Mouse (Mus musculus): Measurements from ENCODE around the gene Lrmda. TPM values are rescaled to one million over a fixed set of nuclear protein-coding genes. Genes with fewer than 3 reads are reported as not detected.

Lrmda gene
- polyA plus RNA-seq, 1 experiment = 12.9 TPM

DNA sequence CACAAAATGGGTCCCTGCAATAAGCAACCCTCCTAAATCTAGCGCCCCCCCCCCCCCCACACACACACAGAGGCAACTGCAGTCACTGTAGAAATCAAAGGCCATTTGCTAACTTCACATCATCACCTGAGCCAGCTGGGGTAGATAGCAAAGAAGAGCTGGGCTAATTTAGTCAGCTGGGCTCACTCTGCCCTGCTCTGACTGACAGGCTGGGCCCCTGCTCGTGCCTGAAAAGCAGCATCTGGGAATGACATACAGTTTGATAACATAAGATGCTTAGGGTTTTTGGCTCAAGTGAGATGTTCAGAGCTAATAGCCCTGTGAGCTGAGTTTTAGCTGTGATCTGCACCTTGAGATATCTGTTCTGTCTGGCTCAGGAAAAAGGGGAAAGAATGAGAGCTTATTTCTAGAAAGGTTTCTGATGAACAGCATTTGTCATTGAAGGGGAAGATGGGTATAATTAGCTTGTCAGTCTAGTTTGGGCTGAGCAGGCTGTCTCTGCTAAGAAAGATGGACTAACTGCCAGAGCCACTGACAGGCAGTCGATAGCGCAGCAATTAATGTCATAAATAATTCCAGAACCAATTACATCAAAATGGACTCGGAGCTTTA lies 1075.1 kb downstream of the Lrmda start:
- Histone ChIP-seq H3K4me3 (ENCODE audit: insufficient read depth, low read depth, low read length) (no peak overlapping the region), H3K4me1 (ENCODE audit: control insufficient read depth, insufficient read depth, insufficient read length, low read length) (no peaks in the 10 kb centered on the region), H3K27ac (replicated peaks; ENCODE audit: low read depth, low read length) (no peak overlapping the region)

DNA sequence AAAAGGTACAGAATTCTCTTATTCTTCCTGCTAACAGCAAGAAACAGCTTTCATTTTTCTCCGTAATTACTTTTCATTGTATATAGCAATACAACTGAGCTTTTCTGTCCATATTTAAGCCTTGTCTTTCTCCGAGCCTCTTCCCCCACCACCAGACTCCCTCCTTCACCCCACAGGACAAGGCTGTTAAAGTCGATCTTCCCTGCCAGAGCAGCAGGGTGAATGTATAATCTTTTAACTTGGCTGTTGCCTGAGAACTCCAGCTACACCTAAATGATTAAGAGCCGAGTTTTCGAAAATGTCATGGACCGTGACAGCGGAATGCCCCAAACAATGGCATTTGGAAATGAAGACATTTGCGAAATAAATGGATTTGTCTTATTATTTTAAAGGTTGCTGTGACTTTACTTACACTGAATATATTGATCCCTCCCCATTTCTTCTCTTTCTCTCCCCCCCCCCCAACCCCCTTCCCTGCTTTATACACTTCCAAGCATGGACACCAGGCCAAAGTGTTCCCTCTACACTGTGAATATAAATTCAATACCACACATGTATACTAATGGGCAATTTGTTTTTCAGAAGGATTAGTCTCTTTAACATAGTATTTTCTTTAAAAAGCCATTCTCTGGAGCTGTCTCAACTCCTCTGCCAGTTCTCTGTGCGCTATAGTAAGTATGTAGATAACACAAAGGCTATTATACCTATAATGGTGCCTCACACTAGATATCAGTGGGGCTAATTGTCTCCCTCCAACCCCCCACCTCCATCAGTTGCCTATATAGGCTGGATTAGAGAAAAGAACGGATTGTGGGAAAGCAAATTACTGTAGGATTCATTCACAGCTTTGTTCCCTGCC lies 1075.9 kb downstream of the Lrmda start:
- Histone ChIP-seq H3K27ac (replicated peaks; ENCODE audit: low read depth, low read length) (no peak overlapping the region), H3K4me3 (ENCODE audit: insufficient read depth, low read depth, low read length) (no peak overlapping the region), H3K4me1 (ENCODE audit: control insufficient read depth, insufficient read depth, insufficient read length, low read length) (no peaks in the 10 kb centered on the region)

DNA sequence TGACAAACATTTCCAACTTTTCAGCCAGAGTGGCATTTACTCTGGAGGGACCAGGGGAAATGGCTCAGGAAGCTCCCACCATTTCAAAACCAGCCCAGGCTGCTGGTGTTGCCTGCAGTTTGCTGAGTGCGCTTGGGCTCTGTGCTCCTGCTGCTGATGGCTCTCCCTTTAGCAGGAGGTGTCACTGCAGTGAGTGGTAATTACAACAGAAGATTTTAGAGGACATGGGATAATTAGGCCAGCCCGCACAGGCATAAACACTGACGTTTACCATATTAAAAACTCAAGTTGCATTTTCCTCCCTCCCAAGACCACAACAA lies 1076.5 kb downstream of the Lrmda start:
- no peaks in the 10 kb centered on the region for H3K4me1 ChIP-seq (ENCODE audit: control insufficient read depth, insufficient read depth, insufficient read length, low read length)
- H3K4me3 ChIP-seq (ENCODE audit: insufficient read depth, low read depth, low read length) = no peak overlapping the region
- H3K27ac ChIP-seq (replicated peaks; ENCODE audit: low read depth, low read length) = no peak overlapping the region

DNA sequence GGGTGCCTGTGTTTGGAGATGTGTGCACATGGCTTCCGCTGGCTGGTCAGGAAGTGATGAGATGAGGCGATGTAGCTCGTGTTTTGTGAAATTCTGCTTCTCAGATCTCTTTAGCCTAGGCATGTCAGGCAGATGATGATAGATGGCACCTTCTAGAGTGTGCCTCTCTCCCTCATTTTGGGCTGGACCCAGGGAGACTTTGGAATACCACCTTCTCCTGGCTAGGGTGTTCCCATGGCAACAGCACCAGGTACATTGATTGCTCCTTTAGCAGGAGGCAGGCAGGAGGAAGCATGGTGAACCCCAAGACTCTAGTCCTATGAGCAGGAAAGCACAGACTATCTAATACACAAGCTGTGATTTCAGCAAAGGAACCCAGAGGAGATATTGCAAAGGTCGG lies 1076.9 kb downstream of the Lrmda start:
- Histone ChIP-seq H3K4me1 (ENCODE audit: control insufficient read depth, insufficient read depth, insufficient read length, low read length) (no peaks in the 10 kb centered on the region), H3K27ac (replicated peaks; ENCODE audit: low read depth, low read length) (no peak overlapping the region), H3K4me3 (ENCODE audit: insufficient read depth, low read depth, low read length) (no peak overlapping the region)

Other genes with a start within 250 kb of the Lrmda start
- gene Vdac2, start 194.5 kb upstream of the Lrmda start, polyA plus RNA-seq (2012; ENCODE audit: insufficient read depth, insufficient read length, missing spikeins) = 276 and 351 TPM in 2 replicates
- gene Comtd1, start 170.7 kb upstream of the Lrmda start, polyA plus RNA-seq (2012; ENCODE audit: insufficient read depth, insufficient read length, missing spikeins) = 27.9 and 37.4 TPM in 2 replicates
- gene Zfp503, start 30.1 kb upstream of the Lrmda start, polyA plus RNA-seq (2012; ENCODE audit: insufficient read depth, insufficient read length, missing spikeins) = 4.0 and 5.1 TPM in 2 replicates

Measured in brown adipose tissue, adult 24 weeks (tissue).